Mouse (Mus musculus) embryo, embryonic 11.5 days (tissue): ENCODE data around the gene Paxx.

Experiments used
- DNase-seq: peaks from one replicate; pipeline ENCODE4 v3.0.0-alpha.2; 2012; ENCODE audit warnings: low read depth, low spot score

The Paxx gene

GRCm38 (mm10) chr2:25408908-25409307, 52.0 kb downstream of the Paxx start:
- no peak for DNase-seq
